Mouse (Mus musculus): ENCODE results near the gene Fbxo40. TPM values are rescaled to one million over a fixed set of nuclear protein-coding genes. Genes with fewer than 3 reads are reported as not detected.

Gene Fbxo40
- total and polyA plus RNA-seq, 3 experiments = 1.5 to 3.0 (median 2.2) TPM

DNA sequence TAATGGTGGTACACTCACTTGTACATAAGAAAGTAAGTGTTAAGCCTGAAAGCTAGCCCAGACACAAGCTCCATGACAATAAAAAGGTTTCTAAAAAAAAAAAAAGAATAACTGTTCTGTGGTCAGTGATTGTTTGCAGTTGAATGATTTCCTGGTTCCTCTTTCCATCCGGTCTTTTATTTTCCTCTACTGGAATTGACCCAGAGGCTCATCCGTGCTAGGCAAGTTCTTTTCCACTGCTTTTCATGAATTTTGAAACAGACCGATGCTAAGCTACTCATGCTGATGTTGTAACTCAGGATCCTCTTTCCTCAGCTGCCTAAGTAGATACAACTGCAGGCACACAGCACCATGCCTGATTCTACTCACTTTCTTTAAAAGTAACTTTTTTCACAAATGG is 69.9 kb downstream of the Fbxo40 start (continued):
- TF ChIP-seq TCF12 (IDR thresholded peaks at IDR 0.05; ENCODE audit: low read depth, low read length) (peak; percentile 23; the same call in 1 of the 2 replicates), GABPA (IDR thresholded peaks at IDR 0.05; ENCODE audit: insufficient replicate concordance, low read depth, low read length) (no peak), RCOR1 (conservative IDR thresholded peaks at IDR 0.05; ENCODE audit: low read depth, low read length) (no peak), ELF1 (IDR thresholded peaks at IDR 0.05; ENCODE audit: low read depth, low read length) (no peak), MYC (IDR thresholded peaks at IDR 0.05; ENCODE audit: low read depth, low read length) (peak; percentile 37; the same call in 1 of the 2 replicates), MAX (IDR thresholded peaks at IDR 0.05; ENCODE audit: low read length) (no peak), KAT2A (IDR thresholded peaks at IDR 0.05; ENCODE audit: insufficient replicate concordance, low read length) (no peak), ZC3H11A (IDR thresholded peaks at IDR 0.05; ENCODE audit: low read depth, low read length) (no peak), E2F4 (IDR thresholded peaks at IDR 0.05; ENCODE audit: insufficient replicate concordance, low read depth, low read length) (no peak), SIN3A (IDR thresholded peaks at IDR 0.05; ENCODE audit: low read length) (peak; percentile 20; the same call in 1 of the 2 replicates), UBTF (IDR thresholded peaks at IDR 0.05; ENCODE audit: low read depth, low read length) (no peak)

DNA sequence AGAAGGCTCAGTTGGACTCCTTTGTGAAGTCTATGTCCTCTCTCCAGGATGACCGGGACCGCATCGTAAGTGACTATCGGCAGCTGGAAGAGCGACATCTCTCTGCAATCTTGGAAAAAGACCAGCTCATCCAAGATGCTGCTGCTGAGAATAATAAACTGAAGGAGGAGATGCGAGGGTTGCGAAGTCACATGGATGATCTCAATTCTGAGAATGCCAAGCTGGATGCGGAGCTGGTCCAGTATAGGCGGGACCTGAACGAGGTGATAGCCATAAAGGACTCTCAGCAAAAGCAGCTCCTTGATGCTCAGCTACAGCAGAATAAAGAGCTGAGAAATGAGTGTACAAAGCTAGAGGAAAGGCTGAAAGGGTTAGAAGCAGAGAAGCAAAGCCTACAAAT is 71.8 kb downstream of the Fbxo40 start:
- H3K36me3 ChIP-seq (replicated peaks in 1 of 2; ENCODE audit: control insufficient read depth in 1 of 2, insufficient read depth in 1 of 2, low read length in 1 of 2) = peaks cover 55 to 88% of the 10 kb centered on the region in 2 experiments
- no peak for TF ChIP-seq ETS1 (conservative IDR thresholded peaks at IDR 0.05; ENCODE audit: low read depth, low read length)
- no peak for TF ChIP-seq PAX5 (IDR thresholded peaks at IDR 0.05; ENCODE audit: low read length)
- TF ChIP-seq POLR2AphosphoS2 (IDR thresholded peaks at IDR 0.05; ENCODE audit: low read depth, low read length) = no peak
- TF ChIP-seq E2F4 (IDR thresholded peaks at IDR 0.05; ENCODE audit: insufficient replicate concordance, low read depth, low read length) = no peak
- TF ChIP-seq IRF4 (IDR thresholded peaks at IDR 0.05; ENCODE audit: low read depth, low read length) = no peak
- no peak for TF ChIP-seq RCOR1 (conservative IDR thresholded peaks at IDR 0.05; ENCODE audit: low read depth, low read length)
- no peak for TF ChIP-seq CHD2 (IDR thresholded peaks at IDR 0.05; ENCODE audit: low read length)
- TF ChIP-seq ELF1 (IDR thresholded peaks at IDR 0.05; ENCODE audit: low read depth, low read length) = no peak
- TF ChIP-seq JUND (conservative IDR thresholded peaks at IDR 0.05; ENCODE audit: low read depth, low read length) = no peak
- no peak for TF ChIP-seq RAD21 (IDR thresholded peaks at IDR 0.05; ENCODE audit: low read depth, low read length)
- TF ChIP-seq ZMIZ1 (IDR thresholded peaks at IDR 0.05; ENCODE audit: low read depth, low read length) = no peak
- TF ChIP-seq USF2 (conservative IDR thresholded peaks at IDR 0.05; ENCODE audit: low read depth, low read length) = no peak
- dilution Hi-C loops (cut with MboI; ENCODE audit: extremely low pct_ligation_motif_present, extremely low pct_unique_long_range_greater_than_20kb, low sequenced_read_pairs) = no loop called here

More for the DNA sequence above, 71.8 kb downstream of the Fbxo40 start:
- H3K4me1 ChIP-seq (ENCODE audit: control insufficient read depth in 1 of 2, insufficient read depth in 2 of 2) = peaks cover 16 to 50% of the 10 kb centered on the region in 2 experiments
- H3K9ac ChIP-seq (ENCODE audit: insufficient read depth, low read depth) = no peak overlapping the region
- in situ Hi-C loops (cut with MboI; ENCODE audit: low pct_ligation_motif_present, low pct_unique_long_range_greater_than_20kb, low sequenced_read_pairs) = no loop called here
- no peaks in the 10 kb centered on the region for H3K9me3 ChIP-seq (replicated peaks; ENCODE audit: low read length)
- no peak for DNase-seq (ENCODE audit: extremely low read depth)
- no peak overlapping the region for H3K4me3 ChIP-seq (replicated peaks in 1 of 3; ENCODE audit: low read depth in 2 of 3, low read length in 2 of 3, poor library complexity in 1 of 3)
- H3K27me3 ChIP-seq (replicated peaks) = no peaks in the 10 kb centered on the region
- no peak overlapping the region for H3K4me2 ChIP-seq (ENCODE audit: insufficient read depth, low read depth, poor library complexity, severe bottlenecking)
- no peak overlapping the region for H3K27ac ChIP-seq (ENCODE audit: insufficient read depth, low read depth)
- H3K79me2 ChIP-seq (replicated peaks; ENCODE audit: control insufficient read depth, extremely low read depth, insufficient read depth, poor library complexity, severe bottlenecking) = peaks cover 6% of the 10 kb centered on the region
